ENCODE assay signal across 9 mouse cellular contexts in genomic region chr10:59977715-59978343, GRCm38 (mm10). TPM values are rescaled to one million over a fixed set of nuclear protein-coding genes. Genes with fewer than 3 reads are reported as not detected.
A peak's percentile ranks its signal among the peaks of the same experiment; 100 is the strongest.
DNase-seq lines count a peak whose midpoint lies in the region; ATAC-seq and TF ChIP-seq lines count a peak whose summit lies in the region.
"Had no signal": no experiment of that assay in that cellular context is flagged by ENCODE, and none has a peak within 500 bp of the region (broad histone marks: within the 10 kb centered on the region; RNA-seq: fewer than 3 reads in every experiment).

No protein-coding gene starts in this region.

- no peak for DNase-seq in frontal cortex, postnatal 10 days (ENCODE audit: low spot score in 2 of 2)
- DNase-seq in neural tube, embryonic 10.5 days (ENCODE audit: extremely low spot score, low spot score): no peak
- DNase-seq in hindbrain, postnatal 0 days (ENCODE audit: low spot score): no peak
- DNase-seq in embryo, embryonic 10 days (ENCODE audit: low spot score): no peak
- DNase-seq in thymus, postnatal 10 days (ENCODE audit: low spot score in 2 of 2): no peak

- peak; percentile 39 for ATAC-seq in frontal cortex, adult (ENCODE audit: low TSS enrichment)
- ATAC-seq in neural tube, embryonic 13.5 days (ENCODE audit: low read depth): no peak
- ATAC-seq in hindbrain, postnatal 0 days: no peak
- no peak for ATAC-seq in stomach, embryonic 16.5 days (ENCODE audit: insufficient read depth, low FRiP score)
- ATAC-seq: CD4-positive, CD25-positive, alpha-beta regulatory T cell, adult 4 months had no signal

- H3K9ac ChIP-seq in neural tube, embryonic 13.5 days: no peak overlapping the region
- H3K9ac ChIP-seq in hindbrain, postnatal 0 days (replicated peaks; ENCODE audit: low read length): no peak overlapping the region
- peak overlapping the region; percentile 57; the same call in 1 of the 2 replicates for H3K9ac ChIP-seq in stomach, embryonic 16.5 days (ENCODE audit: low read length)

- no peak overlapping the region for H3K4me2 ChIP-seq in neural tube, embryonic 13.5 days
- no peak overlapping the region for H3K4me2 ChIP-seq in hindbrain, postnatal 0 days (ENCODE audit: low read depth, low read length)
- H3K4me2 ChIP-seq in stomach, embryonic 16.5 days (ENCODE audit: low read depth, low read length): no peak overlapping the region

- H3K4me3 ChIP-seq in neural tube, embryonic 13.5 days: no peak overlapping the region
- no peak overlapping the region for H3K4me3 ChIP-seq in hindbrain, postnatal 0 days (ENCODE audit: low read length)
- H3K4me3 ChIP-seq in stomach, embryonic 16.5 days (replicated peaks; ENCODE audit: low read length): no peak overlapping the region

- TF ChIP-seq CTCF in hindbrain, postnatal 0 days (IDR thresholded peaks at IDR 0.05; ENCODE audit: low read depth): no peak

- no peaks in the 10 kb centered on the region for H3K9me3 ChIP-seq in neural tube, embryonic 13.5 days
- H3K9me3 ChIP-seq in hindbrain, postnatal 0 days (ENCODE audit: low read length): no peaks in the 10 kb centered on the region
- H3K9me3 ChIP-seq in stomach, embryonic 16.5 days (replicated peaks; ENCODE audit: control insufficient read depth, low read length): no peaks in the 10 kb centered on the region

- WGBS in neural tube, embryonic 13.5 days: 91% methylated on average over 5 of the region's 5 CpGs
- WGBS in hindbrain, postnatal 0 days: 77% methylated on average over 5 of the region's 5 CpGs
- 90% methylated on average over 5 of the region's 5 CpGs for WGBS in stomach, embryonic 16.5 days

- no peaks in the 10 kb centered on the region for H3K36me3 ChIP-seq in neural tube, embryonic 13.5 days
- no peaks in the 10 kb centered on the region for H3K36me3 ChIP-seq in hindbrain, postnatal 0 days (ENCODE audit: insufficient read depth, low read length)
- H3K36me3 ChIP-seq in stomach, embryonic 16.5 days (ENCODE audit: control insufficient read depth, insufficient read depth, low read length): no peaks in the 10 kb centered on the region

- H3K4me1 ChIP-seq in neural tube, embryonic 13.5 days (replicated peaks): peaks cover 46% of the 10 kb centered on the region
- H3K4me1 ChIP-seq in hindbrain, postnatal 0 days (ENCODE audit: insufficient read depth, low read length): peaks cover 20% of the 10 kb centered on the region
- H3K4me1 ChIP-seq in stomach, embryonic 16.5 days (ENCODE audit: control insufficient read depth, insufficient read depth, low read length): peaks cover 39% of the 10 kb centered on the region

- no peaks in the 10 kb centered on the region for H3K27me3 ChIP-seq in neural tube, embryonic 13.5 days
- no peaks in the 10 kb centered on the region for H3K27me3 ChIP-seq in hindbrain, postnatal 0 days (ENCODE audit: insufficient read depth, low read length)
- no peaks in the 10 kb centered on the region for H3K27me3 ChIP-seq in stomach, embryonic 16.5 days (ENCODE audit: control insufficient read depth, insufficient read depth, low read length)

- peak overlapping the region; percentile 87 for H3K27ac ChIP-seq in neural tube, embryonic 13.5 days (replicated peaks)
- H3K27ac ChIP-seq in hindbrain, postnatal 0 days: peak overlapping the region; percentile 76; the same call in 1 of the 2 replicates
- H3K27ac ChIP-seq in stomach, embryonic 16.5 days (ENCODE audit: low read length): peak overlapping the region; percentile 82

RNA-seq across cellular contexts. Expression of gene Ascc1, which starts 24.8 kb away (rescaled TPM):
- polyA plus RNA-seq in neural tube, embryonic 13.5 days (2015; fragmentation: Nextera tagmentation; extraction: Ambion mirVana): 41.7 and 44.5 TPM in 2 replicates
- 10.6 and 11.5 TPM in 2 replicates for total RNA-seq in hindbrain, postnatal 0 days (2014; rRNA removed)
- polyA plus RNA-seq in hindbrain, postnatal 0 days (2015; fragmentation: Nextera tagmentation; extraction: Ambion mirVana): 41.8 and 42.9 TPM in 2 replicates
- polyA plus RNA-seq in stomach, embryonic 16.5 days (2015; fragmentation: Nextera tagmentation; extraction: Ambion mirVana): 45.2 and 46.2 TPM in 2 replicates

RNA-seq across cellular contexts. Expression of gene Anapc16, which starts 25.1 kb away (rescaled TPM):
- 98.1 and 118 TPM in 2 replicates for polyA plus RNA-seq in neural tube, embryonic 13.5 days (2015; fragmentation: Nextera tagmentation; extraction: Ambion mirVana)
- total RNA-seq in hindbrain, postnatal 0 days (2014; rRNA removed): 62.6 and 70.1 TPM in 2 replicates
- 132 and 133 TPM in 2 replicates for polyA plus RNA-seq in hindbrain, postnatal 0 days (2015; fragmentation: Nextera tagmentation; extraction: Ambion mirVana)
- polyA plus RNA-seq in stomach, embryonic 16.5 days (2015; fragmentation: Nextera tagmentation; extraction: Ambion mirVana): 75.6 and 90.7 TPM in 2 replicates

RNA-seq across cellular contexts. Expression of gene Ddit4, which starts 26.2 kb away (rescaled TPM):
- polyA plus RNA-seq in neural tube, embryonic 13.5 days (2015; fragmentation: Nextera tagmentation; extraction: Ambion mirVana): 72.8 and 78.2 TPM in 2 replicates
- 55.9 and 76.6 TPM in 2 replicates for total RNA-seq in hindbrain, postnatal 0 days (2014; rRNA removed)
- polyA plus RNA-seq in hindbrain, postnatal 0 days (2015; fragmentation: Nextera tagmentation; extraction: Ambion mirVana): 55.2 and 56.9 TPM in 2 replicates
- 30.4 and 34.8 TPM in 2 replicates for polyA plus RNA-seq in stomach, embryonic 16.5 days (2015; fragmentation: Nextera tagmentation; extraction: Ambion mirVana)
